Mouse (Mus musculus): ENCODE data around the gene Efcab7. TPM values are rescaled to one million over a fixed set of nuclear protein-coding genes. Genes with fewer than 3 reads are reported as not detected.

Efcab7 gene
- total RNA-seq, 2 experiments from 2014 or later, result 6.1 to 7.5 TPM

- no peak for DNase-seq (ENCODE audit: low spot score in 2 of 2)
Observed at GRCm38 (mm10) chr4:99941655-99942414, 112.8 kb downstream of the Efcab7 start.

- no peak for DNase-seq (ENCODE audit: low spot score in 2 of 2)
Observed at GRCm38 (mm10) chr4:99944606-99945005, 115.6 kb downstream of the Efcab7 start.

GRCm38 (mm10) chr4:99945011-99945410 lies 116.0 kb downstream of the Efcab7 start:
- no peak for DNase-seq (ENCODE audit: low spot score in 2 of 2)

- DNase-seq (ENCODE audit: low spot score in 2 of 2), result no peak
Observed at GRCm38 (mm10) chr4:99946516-99946915, 117.5 kb downstream of the Efcab7 start.

- no peak for DNase-seq (ENCODE audit: low spot score in 2 of 2)
Observed at GRCm38 (mm10) chr4:99947192-99947591, 118.2 kb downstream of the Efcab7 start.

GRCm38 (mm10) chr4:99947896-99948295 lies 118.9 kb downstream of the Efcab7 start:
- DNase-seq (ENCODE audit: low spot score in 2 of 2), result no peak

- DNase-seq (ENCODE audit: low spot score in 2 of 2), result no peak
Observed at GRCm38 (mm10) chr4:99953904-99954303, 124.9 kb downstream of the Efcab7 start.

- DNase-seq (ENCODE audit: low spot score in 2 of 2), result peak in 1 of 2 experiments; percentile 22
Observed at GRCm38 (mm10) chr4:99955396-99955795, 126.4 kb downstream of the Efcab7 start.

- no peak for DNase-seq (ENCODE audit: low spot score in 2 of 2)
Observed at GRCm38 (mm10) chr4:99957186-99957585, 128.2 kb downstream of the Efcab7 start.

- no peak for DNase-seq (ENCODE audit: low spot score in 2 of 2)
Observed at GRCm38 (mm10) chr4:99958084-99958815, 129.3 kb downstream of the Efcab7 start.

- no peak for DNase-seq (ENCODE audit: low spot score in 2 of 2)
Observed at GRCm38 (mm10) chr4:99959308-99959707, 130.3 kb downstream of the Efcab7 start.

Other genes starting within 250 kb of the Efcab7 start
- not detected for gene Foxd3, start 172.9 kb upstream of the Efcab7 start, total RNA-seq (2021)
- 10 to 100 TPM; 12.9 to 17.1 TPM for gene Alg6, start 113.5 kb upstream of the Efcab7 start, total RNA-seq (2021)
- gene Pgm1, start 100.2 kb downstream of the Efcab7 start, total RNA-seq (2021), result 10 to 100 TPM; 52.7 to 55.7 TPM
- 1 to 10 TPM; 3.5 to 6.0 TPM for gene Itgb3bp, start 100.6 kb downstream of the Efcab7 start, total RNA-seq (2021)